Mouse (Mus musculus): ENCODE data around the gene Lama5. TPM values are rescaled to one million over a fixed set of nuclear protein-coding genes. Genes with fewer than 3 reads are reported as not detected.
A peak's percentile ranks its signal among the peaks of the same experiment; 100 is the strongest.
"Not testable (repeated sequence)": the region's sequence is repeated elsewhere in the genome, so short reads cannot be mapped to it uniquely, and the experiment has no call there.

Gene Lama5
- polyA plus RNA-seq, 2 experiments, result 31.2 to 47.3 TPM

GRCm38 (mm10) chr2:180174121-180174520 is 51.5 kb downstream of the Lama5 start:
- WGBS, result 88% methylated on average over 5 of the region's 5 CpGs
- peaks cover 57% of the 10 kb centered on the region for H3K36me3 ChIP-seq (ENCODE audit: control insufficient read depth, insufficient read depth, low read length)

GRCm38 (mm10) chr2:180173711-180174110 is 51.9 kb downstream of the Lama5 start:
- H3K27ac ChIP-seq (replicated peaks; ENCODE audit: low read depth, low read length); H3K9ac ChIP-seq (ENCODE audit: low read depth, low read length, severe bottlenecking); H3K4me1 ChIP-seq (ENCODE audit: control insufficient read depth, insufficient read depth, low read length); H3K4me3 ChIP-seq (replicated peaks; ENCODE audit: low read length); DNase-seq (ENCODE audit: low spot score); H3K9me3 ChIP-seq (ENCODE audit: control insufficient read depth, low read length); H3K4me2 ChIP-seq (replicated peaks; ENCODE audit: low read depth, low read length, severe bottlenecking); H3K27me3 ChIP-seq (ENCODE audit: control insufficient read depth, insufficient read depth, low read length); ATAC-seq (ENCODE audit: low FRiP score, low read depth): not testable (repeated sequence)
- WGBS, result 94% methylated on average over 8 of the region's 8 CpGs
- peaks cover 53% of the 10 kb centered on the region for H3K36me3 ChIP-seq (ENCODE audit: control insufficient read depth, insufficient read depth, low read length)

More at GRCm38 (mm10) chr2:180174121-180174520, 51.5 kb downstream of the Lama5 start:
- no peak overlapping the region for H3K4me3 ChIP-seq (replicated peaks; ENCODE audit: low read length)
- no peak for DNase-seq (ENCODE audit: low spot score)
- H3K9ac ChIP-seq (ENCODE audit: low read depth, low read length, severe bottlenecking), result no peak overlapping the region
- H3K27ac ChIP-seq (replicated peaks; ENCODE audit: low read depth, low read length), result no peak overlapping the region
- peaks cover 10% of the 10 kb centered on the region; the same call in 1 of the 2 replicates for H3K4me1 ChIP-seq (ENCODE audit: control insufficient read depth, insufficient read depth, low read length)
- no peak for ATAC-seq (ENCODE audit: low FRiP score, low read depth)
- no peak overlapping the region for H3K4me2 ChIP-seq (replicated peaks; ENCODE audit: low read depth, low read length, severe bottlenecking)
- no peak for TF ChIP-seq POLR2A (IDR thresholded peaks at IDR 0.05; ENCODE audit: borderline replicate concordance, extremely low read depth, insufficient read depth, insufficient read length)
- no peaks in the 10 kb centered on the region for H3K27me3 ChIP-seq (ENCODE audit: control insufficient read depth, insufficient read depth, low read length)
- H3K9me3 ChIP-seq (ENCODE audit: control insufficient read depth, low read length), result no peaks in the 10 kb centered on the region

- no peak overlapping the region for H3K27ac ChIP-seq (replicated peaks; ENCODE audit: low read depth, low read length)
- H3K4me3 ChIP-seq (replicated peaks; ENCODE audit: low read length), result peak overlapping the region; percentile 97; the same call in 1 of the 2 replicates
- peak overlapping the region; percentile 87; the same call in 1 of the 2 replicates for H3K4me2 ChIP-seq (replicated peaks; ENCODE audit: low read depth, low read length, severe bottlenecking)
- WGBS, result 80% methylated on average over 4 of the region's 4 CpGs
- ATAC-seq (ENCODE audit: low FRiP score, low read depth), result no peak
- DNase-seq (ENCODE audit: low spot score), result no peak
- H3K36me3 ChIP-seq (ENCODE audit: control insufficient read depth, insufficient read depth, low read length), result peaks cover 48% of the 10 kb centered on the region
- peak overlapping the region; percentile 95; the same call in 1 of the 2 replicates for H3K9ac ChIP-seq (ENCODE audit: low read depth, low read length, severe bottlenecking)
- no peaks in the 10 kb centered on the region for H3K27me3 ChIP-seq (ENCODE audit: control insufficient read depth, insufficient read depth, low read length)
- peaks cover 10% of the 10 kb centered on the region; the same call in 1 of the 2 replicates for H3K4me1 ChIP-seq (ENCODE audit: control insufficient read depth, insufficient read depth, low read length)
- no peaks in the 10 kb centered on the region for H3K9me3 ChIP-seq (ENCODE audit: control insufficient read depth, low read length)
- no peak for TF ChIP-seq POLR2A (IDR thresholded peaks at IDR 0.05; ENCODE audit: borderline replicate concordance, extremely low read depth, insufficient read depth, insufficient read length)
Observed at GRCm38 (mm10) chr2:180173163-180173562, 52.5 kb downstream of the Lama5 start.

- Histone ChIP-seq H3K4me3 (replicated peaks; ENCODE audit: low read length) (peak overlapping the region; percentile 97), H3K36me3 (ENCODE audit: control insufficient read depth, insufficient read depth, low read length) (peaks cover 38% of the 10 kb centered on the region), H3K9ac (ENCODE audit: low read depth, low read length, severe bottlenecking) (peak overlapping the region; percentile 95), H3K4me2 (replicated peaks; ENCODE audit: low read depth, low read length, severe bottlenecking) (peak overlapping the region; percentile 87), H3K27ac (replicated peaks; ENCODE audit: low read depth, low read length) (0 out of 2 replicates have a peak overlapping the region, but pooled peaks have one; percentile 89), H3K4me1 (ENCODE audit: control insufficient read depth, insufficient read depth, low read length) (peaks cover 10% of the 10 kb centered on the region; the same call in 1 of the 2 replicates), H3K9me3 (ENCODE audit: control insufficient read depth, low read length) (no peaks in the 10 kb centered on the region), H3K27me3 (ENCODE audit: control insufficient read depth, insufficient read depth, low read length) (no peaks in the 10 kb centered on the region)
- 8% methylated on average over 7 of the region's 9 CpGs for WGBS
- ATAC-seq (ENCODE audit: low FRiP score, low read depth) (no peak), DNase-seq (ENCODE audit: low spot score) (no peak)
- no peak for TF ChIP-seq POLR2A (IDR thresholded peaks at IDR 0.05; ENCODE audit: borderline replicate concordance, extremely low read depth, insufficient read depth, insufficient read length)
Observed at GRCm38 (mm10) chr2:180172152-180172551, 53.5 kb downstream of the Lama5 start.

GRCm38 (mm10) chr2:180171522-180172070 is 54.1 kb downstream of the Lama5 start:
- peak; percentile 53 for ATAC-seq (ENCODE audit: low FRiP score, low read depth)
- Histone ChIP-seq H3K9ac (ENCODE audit: low read depth, low read length, severe bottlenecking) (peak overlapping the region; percentile 95), H3K36me3 (ENCODE audit: control insufficient read depth, insufficient read depth, low read length) (peaks cover 32% of the 10 kb centered on the region), H3K27me3 (ENCODE audit: control insufficient read depth, insufficient read depth, low read length) (no peaks in the 10 kb centered on the region), H3K4me3 (replicated peaks; ENCODE audit: low read length) (peak overlapping the region; percentile 97), H3K27ac (replicated peaks; ENCODE audit: low read depth, low read length) (peak overlapping the region; percentile 89), H3K4me1 (ENCODE audit: control insufficient read depth, insufficient read depth, low read length) (peaks cover 10% of the 10 kb centered on the region; the same call in 1 of the 2 replicates), H3K4me2 (replicated peaks; ENCODE audit: low read depth, low read length, severe bottlenecking) (peak overlapping the region; percentile 87), H3K9me3 (ENCODE audit: control insufficient read depth, low read length) (no peaks in the 10 kb centered on the region)
- WGBS, result under 1% methylated on average over 42 of the region's 80 CpGs
- no peak for DNase-seq (ENCODE audit: low spot score)
- TF ChIP-seq POLR2A (IDR thresholded peaks at IDR 0.05; ENCODE audit: borderline replicate concordance, extremely low read depth, insufficient read depth, insufficient read length), result 0 out of 2 replicates have a peak, but pooled peaks have one; percentile 29
